Mouse (Mus musculus) gastrocnemius, postnatal 10 days (tissue): ENCODE data around the gene Tmem189. TPM values are rescaled to one million over a fixed set of nuclear protein-coding genes. Genes with fewer than 3 reads are reported as not detected.

Source experiments
- DNase-seq: peaks from one replicate; pipeline ENCODE4 v3.0.0; 2021; ENCODE audit warnings: mixed read lengths
- long read RNA-seq, 2 experiments: library from polyadenylated mRNA; stranded (forward); transcript quantifications; one replicate each; pipeline ENCODE4 v2.0.0; 2021
- total RNA-seq, 2 experiments: library from RNA; stranded (reverse); gene quantifications; 2 replicates each; pipeline ENCODE4 v1.2.3; 2021

Gene Tmem189
- total RNA-seq: 10 to 100 TPM; 20.4 to 22.6 TPM
- long read RNA-seq, experiment 1, transcript Tmem189-201 (6 exons, 2,329 nt): major isoform, 66 of 76 reads
- long read RNA-seq, experiment 1, partial matches to known transcripts: 0 of 76 reads
- long read RNA-seq, experiment 1, other reads (novel, unspliced or antisense): 8 of 76 reads
- long read RNA-seq, experiment 2, transcript Tmem189-201 (6 exons, 2,329 nt): major isoform, 67 of 73 reads
- long read RNA-seq, experiment 2, partial matches to known transcripts: 1 of 73 reads
- long read RNA-seq, experiment 2, other reads (novel, unspliced or antisense): 4 of 73 reads

- DNase-seq: peak; percentile 62
Observed at GRCm38 (mm10) chr2:167689501-167690218, at the start of gene Tmem189. TSS of gene Tmem189 (minus strand) at chr2:167689822.

- DNase-seq: no peak
Observed at GRCm38 (mm10) chr2:167739030-167739429, 49.4 kb upstream of the Tmem189 start.

- no peak for DNase-seq
Observed at GRCm38 (mm10) chr2:167734861-167735260, 45.2 kb upstream of the Tmem189 start.

GRCm38 (mm10) chr2:167731149-167731548 is 41.5 kb upstream of the Tmem189 start:
- DNase-seq: peak; percentile 36

GRCm38 (mm10) chr2:167730036-167730435 is 40.4 kb upstream of the Tmem189 start:
- no peak for DNase-seq

GRCm38 (mm10) chr2:167727161-167727560 is 37.5 kb upstream of the Tmem189 start:
- peak; percentile 26 for DNase-seq

- no peak for DNase-seq
Observed at GRCm38 (mm10) chr2:167725879-167726278, 36.3 kb upstream of the Tmem189 start.

GRCm38 (mm10) chr2:167723589-167724206 is 34.1 kb upstream of the Tmem189 start:
- no peak for DNase-seq

- DNase-seq: no peak
Observed at GRCm38 (mm10) chr2:167722538-167722937, 32.9 kb upstream of the Tmem189 start.

GRCm38 (mm10) chr2:167721159-167721882 is 31.7 kb upstream of the Tmem189 start:
- DNase-seq: no peak

- DNase-seq: no peak
Observed at GRCm38 (mm10) chr2:167719520-167719919, 29.9 kb upstream of the Tmem189 start.

- DNase-seq: no peak
Observed at GRCm38 (mm10) chr2:167717208-167717607, 27.6 kb upstream of the Tmem189 start.

- DNase-seq: no peak
Observed at GRCm38 (mm10) chr2:167715008-167715407, 25.4 kb upstream of the Tmem189 start.

- no peak for DNase-seq
Observed at GRCm38 (mm10) chr2:167714298-167714697, 24.7 kb upstream of the Tmem189 start.

- DNase-seq: no peak
Observed at GRCm38 (mm10) chr2:167712872-167713821, 23.5 kb upstream of the Tmem189 start.

GRCm38 (mm10) chr2:167710574-167710973 is 21.0 kb upstream of the Tmem189 start:
- no peak for DNase-seq

GRCm38 (mm10) chr2:167709969-167710368 is 20.3 kb upstream of the Tmem189 start:
- no peak for DNase-seq

GRCm38 (mm10) chr2:167708373-167708772 is 18.8 kb upstream of the Tmem189 start:
- no peak for DNase-seq

- DNase-seq: no peak
Observed at GRCm38 (mm10) chr2:167706183-167706939, 16.7 kb upstream of the Tmem189 start.

- DNase-seq: no peak
Observed at GRCm38 (mm10) chr2:167704409-167704808, 14.8 kb upstream of the Tmem189 start.

GRCm38 (mm10) chr2:167702126-167702525 is 12.5 kb upstream of the Tmem189 start:
- DNase-seq: no peak
